Mouse (Mus musculus) stomach, postnatal 0 days (tissue): Measurements from ENCODE around the gene Efna5. TPM values are rescaled to one million over a fixed set of nuclear protein-coding genes. Genes with fewer than 3 reads are reported as not detected.
A peak's percentile ranks its signal among the peaks of the same experiment; 100 is the strongest.

Experiments used
- ATAC-seq: fragments of 200-750 bp; cut with Nextera tagmentation; 2 replicates; pipeline ENCODE4 v1.8.0; 2017; ENCODE audit not compliant: low FRiP score, low TSS enrichment
- DNase-seq: peaks from one replicate; pipeline ENCODE4 v3.0.0-alpha.2; 2016; ENCODE audit warnings: low spot score
- H3K27ac ChIP-seq: fragments of 300-500 bp; sonication (generic); replicated peaks from 2 replicates; pipeline ENCODE4 v1.5.1; 2014; ENCODE audit warnings: mild to moderate bottlenecking, control low read depth
- H3K27me3 ChIP-seq: fragments of 300-500 bp; sonication (generic); 2 replicates; pipeline ENCODE4 v1.6.1; 2014; ENCODE audit warnings: low read length; ENCODE audit not compliant: control insufficient read depth, insufficient read depth
- H3K36me3 ChIP-seq: fragments of 300-500 bp; sonication (generic); 2 replicates; pipeline ENCODE4 v1.6.1; 2014; ENCODE audit warnings: low read length, mixed read lengths; ENCODE audit not compliant: control insufficient read depth, insufficient read depth
- H3K4me1 ChIP-seq: fragments of 300-500 bp; sonication (generic); replicated peaks from 2 replicates; pipeline ENCODE4 v1.6.1; 2014; ENCODE audit warnings: antibody characterized with exemption; ENCODE audit not compliant: control insufficient read depth, insufficient read depth
- H3K4me2 ChIP-seq: fragments of 300-500 bp; sonication (generic); replicated peaks from 2 replicates; pipeline ENCODE4 v1.6.1; 2014; ENCODE audit warnings: low read depth, mild to moderate bottlenecking, control low read depth, moderate library complexity
- H3K4me3 ChIP-seq: fragments of 300-500 bp; sonication (generic); 2 replicates; pipeline ENCODE4 v1.5.1; 2014; ENCODE audit warnings: low read depth, low read length, control low read depth
- H3K9ac ChIP-seq: fragments of 300-500 bp; sonication (generic); 2 replicates; pipeline ENCODE4 v1.6.1; 2014; ENCODE audit warnings: mild to moderate bottlenecking, low read length, control low read depth, mixed read lengths
- H3K9me3 ChIP-seq: fragments of 300-500 bp; sonication (generic); 2 replicates; pipeline ENCODE4 v1.6.1; 2016; ENCODE audit warnings: low read length; ENCODE audit not compliant: control insufficient read depth
- CTCF ChIP-seq: IDR thresholded peaks from 2 replicates; pipeline ENCODE4 v1.5.1; 2016; ENCODE audit warnings: antibody characterized with exemption, low read depth, mild to moderate bottlenecking, moderate library complexity
- EP300 ChIP-seq: optimal IDR thresholded peaks from 2 replicates; pipeline ENCODE3; 2016; ENCODE audit warnings: antibody characterized with exemption
- WGBS: fragments of 180-500 bp; shearing (Covaris S2); extraction: QIAGEN DNeasy Blood & Tissue Kit; methylation state at CpG from one replicate; pipeline ENCODE4 v1.1.7; 2014; 5-methylcytosine and 5-hydroxymethylcytosine counted together
- polyA plus RNA-seq: library from polyadenylated mRNA; unstranded; fragments of >200 nt; fragmentation: Nextera tagmentation; extraction: Ambion mirVana; gene quantifications from 2 replicates; pipeline ENCODE4 v1.2.1, GENCODE M21; 2015

Efna5 gene
- polyA plus RNA-seq, 1 experiment from 2014 or later: 23.9 TPM

GRCm38 (mm10) chr17:62592436-62593074 is 288.6 kb downstream of the Efna5 start:
- Histone ChIP-seq H3K9me3 (no peaks in the 10 kb centered on the region), H3K9ac (no peak overlapping the region), H3K36me3 (no peaks in the 10 kb centered on the region), H3K4me1 (no peaks in the 10 kb centered on the region), H3K4me2 (no peak overlapping the region), H3K4me3 (no peak overlapping the region), H3K27me3 (no peaks in the 10 kb centered on the region), H3K27ac (no peak overlapping the region)
- TF ChIP-seq EP300: no peak
- TF ChIP-seq CTCF: no peak
- ATAC-seq (no peak), DNase-seq (no peak)
- 69% methylated on average over 5 of the region's 5 CpGs for WGBS

- H3K27ac ChIP-seq: no peak overlapping the region
- WGBS: 76% methylated on average over 10 of the region's 10 CpGs
- no peak overlapping the region for H3K4me3 ChIP-seq
- no peaks in the 10 kb centered on the region for H3K27me3 ChIP-seq
- H3K36me3 ChIP-seq: no peaks in the 10 kb centered on the region
- H3K9ac ChIP-seq: no peak overlapping the region
- H3K4me2 ChIP-seq: no peak overlapping the region
- H3K4me1 ChIP-seq: no peaks in the 10 kb centered on the region
- no peak for DNase-seq
- TF ChIP-seq EP300 (no peak), CTCF (no peak)
- H3K9me3 ChIP-seq: no peaks in the 10 kb centered on the region
- no peak for ATAC-seq
Observed at GRCm38 (mm10) chr17:62591581-62592435, 289.3 kb downstream of the Efna5 start.

GRCm38 (mm10) chr17:62590685-62591460 is 290.2 kb downstream of the Efna5 start:
- Histone ChIP-seq H3K4me1 (no peaks in the 10 kb centered on the region), H3K9me3 (no peaks in the 10 kb centered on the region), H3K27me3 (no peaks in the 10 kb centered on the region), H3K9ac (no peak overlapping the region), H3K27ac (no peak overlapping the region), H3K4me3 (no peak overlapping the region), H3K36me3 (no peaks in the 10 kb centered on the region), H3K4me2 (no peak overlapping the region)
- no peak for DNase-seq
- TF ChIP-seq CTCF (no peak), EP300 (no peak)
- ATAC-seq: no peak
- WGBS: 69% methylated on average over 9 of the region's 9 CpGs

- H3K4me2 ChIP-seq: 0 out of 2 replicates have a peak overlapping the region, but pooled peaks have one; percentile 1
- no peak overlapping the region for H3K27ac ChIP-seq
- H3K4me1 ChIP-seq: no peaks in the 10 kb centered on the region
- no peak for ATAC-seq
- no peaks in the 10 kb centered on the region for H3K36me3 ChIP-seq
- TF ChIP-seq CTCF (no peak), EP300 (no peak)
- WGBS: 39% methylated on average over 6 of the region's 6 CpGs
- no peaks in the 10 kb centered on the region for H3K27me3 ChIP-seq
- no peaks in the 10 kb centered on the region for H3K9me3 ChIP-seq
- DNase-seq: no peak
- H3K4me3 ChIP-seq: no peak overlapping the region
- no peak overlapping the region for H3K9ac ChIP-seq
Observed at GRCm38 (mm10) chr17:62580127-62580526, 301.0 kb downstream of the Efna5 start.

- no peaks in the 10 kb centered on the region for H3K9me3 ChIP-seq
- 34% methylated on average over 6 of the region's 6 CpGs for WGBS
- H3K4me3 ChIP-seq: no peak overlapping the region
Observed at GRCm38 (mm10) chr17:62579618-62580017, 301.5 kb downstream of the Efna5 start.

More at GRCm38 (mm10) chr17:62579618-62580017, 301.5 kb downstream of the Efna5 start:
- ATAC-seq: no peak
- 0 out of 2 replicates have a peak overlapping the region, but pooled peaks have one; percentile 1 for H3K4me2 ChIP-seq
- no peak overlapping the region for H3K27ac ChIP-seq
- H3K9ac ChIP-seq: no peak overlapping the region
- no peak for DNase-seq
- no peaks in the 10 kb centered on the region for H3K27me3 ChIP-seq
- TF ChIP-seq CTCF: no peak
- no peak for TF ChIP-seq EP300
- H3K36me3 ChIP-seq: no peaks in the 10 kb centered on the region
- H3K4me1 ChIP-seq: no peaks in the 10 kb centered on the region
